Mouse (Mus musculus) E14TG2a.4 (cell line): ENCODE measurements around the gene Gm42715.

ENCODE experiments used
- CTCF ChIP-seq: conservative IDR thresholded peaks from 2 replicates; pipeline ENCODE4 v1.5.1; 2014; ENCODE audit warnings: low read length
- NANOG ChIP-seq: IDR thresholded peaks from 2 replicates; pipeline ENCODE4 v1.6.1; 2014; ENCODE audit warnings: borderline replicate concordance, low read length, mixed read lengths

DNA sequence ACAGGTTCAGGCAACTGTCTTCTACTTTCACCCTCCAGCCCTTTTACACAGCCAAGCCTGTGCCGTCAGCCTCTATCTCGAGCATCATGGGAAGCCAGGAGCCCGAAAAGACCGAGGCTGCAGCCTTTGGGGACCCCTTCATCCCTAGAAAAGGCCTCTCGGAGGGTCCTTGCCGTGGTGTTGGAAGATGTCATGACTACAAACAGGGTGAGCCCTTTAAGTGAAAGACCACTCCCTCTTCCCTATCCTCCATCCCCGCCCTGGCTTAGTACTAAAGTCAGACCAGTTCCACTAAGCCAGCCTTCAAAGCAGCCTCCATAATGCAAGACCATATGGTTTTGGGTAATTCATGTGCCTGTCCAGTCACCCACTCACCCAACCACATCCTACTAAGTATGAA lies 47.3 kb upstream of the Gm42715 start:
- TF ChIP-seq CTCF (no peak), NANOG (no peak)
